Mouse (Mus musculus) heart, adult 2 months (tissue): ENCODE results near the gene Scfd2. TPM values are rescaled to one million over a fixed set of nuclear protein-coding genes. Genes with fewer than 3 reads are reported as not detected.

Source experiments
- DNase-seq, 2 experiments: peaks; one replicate each; pipeline ENCODE4 v3.0.0; 2021
- H3K27ac ChIP-seq: fragments of 200-600 bp; 2 replicates; pipeline ENCODE4 v1.8.1; 2022
- H3K27me3 ChIP-seq: fragments of 200-500 bp; 2 replicates; pipeline ENCODE4 v1.6.1; 2012; ENCODE audit warnings: mild to moderate bottlenecking, low read length, inconsistent platforms, mixed read lengths; ENCODE audit not compliant: control insufficient read depth, insufficient read depth
- H3K36me3 ChIP-seq: fragments of 200-500 bp; 2 replicates; pipeline ENCODE4 v1.6.1; 2012; ENCODE audit warnings: low read length, inconsistent platforms; ENCODE audit not compliant: control insufficient read depth, insufficient read depth
- H3K4me1 ChIP-seq: fragments of 200-500 bp; 2 replicates; pipeline ENCODE4 v1.6.1; 2011; ENCODE audit warnings: low read length; ENCODE audit not compliant: control insufficient read depth, insufficient read depth
- H3K4me3 ChIP-seq: fragments of 200-600 bp; 2 replicates; pipeline ENCODE4 v1.8.1; 2022
- H3K79me2 ChIP-seq: fragments of 200-500 bp; replicated peaks from 2 replicates; pipeline ENCODE4 v1.6.1; 2012; ENCODE audit warnings: mild to moderate bottlenecking, inconsistent platforms, low read length, moderate library complexity, mixed read lengths; ENCODE audit not compliant: control insufficient read depth, insufficient read depth
- H3K9ac ChIP-seq: fragments of 200-500 bp; 2 replicates; pipeline ENCODE4 v1.6.1; 2012; ENCODE audit warnings: low read depth, mild to moderate bottlenecking, control low read depth, inconsistent platforms, low read length, mixed read lengths
- CTCF ChIP-seq: fragments of 200-600 bp; IDR thresholded peaks from 2 replicates; pipeline ENCODE4 v1.8.1; 2022; ENCODE audit warnings: antibody characterized with exemption, mild to moderate bottlenecking, moderate library complexity
- EP300 ChIP-seq: fragments of 200-500 bp; IDR thresholded peaks from 2 replicates; pipeline ENCODE4 v1.6.1; 2011; ENCODE audit warnings: low read depth, low read length, control low read depth; ENCODE audit not compliant: insufficient read depth
- POLR2A ChIP-seq: fragments of 200-500 bp; IDR thresholded peaks from 2 replicates; pipeline ENCODE4 v1.6.1; 2011; ENCODE audit warnings: mild to moderate bottlenecking, low read depth, low read length, control low read depth; ENCODE audit not compliant: insufficient read depth
- WGBS: fragments of 180-500 bp; shearing (Covaris S2); methylation state at CpG from one replicate; pipeline ENCODE4 v1.1.7; 2018; 5-methylcytosine and 5-hydroxymethylcytosine counted together
- intact Hi-C: fragments of 180-260 bp; cut with DNase I; formaldehyde crosslinking; loops from one replicate; pipeline ENCODE4 v1.15.1; 2025
- polyA plus RNA-seq: library from polyadenylated mRNA; depleted of rRNA; stranded (reverse); fragments of >200 nt; gene quantifications from 2 replicates; pipeline ENCODE4 v1.2.3, GENCODE M21; 2012
- total RNA-seq, 2 experiments: library from RNA; stranded (reverse); gene quantifications; 2 replicates each; pipeline ENCODE4 v1.2.3; 2021

The Scfd2 gene
- total and polyA plus RNA-seq, 3 experiments, result 9.1 to 13.9 (median 11.9) TPM

- Histone ChIP-seq H3K27ac (peak overlapping the region; percentile 78), H3K36me3 (peaks cover 2% of the 10 kb centered on the region; the same call in 1 of the 2 replicates), H3K9ac (no peak overlapping the region), H3K27me3 (no peaks in the 10 kb centered on the region), H3K4me3 (no peak overlapping the region), H3K4me1 (peaks cover 7% of the 10 kb centered on the region), H3K79me2 (no peaks in the 10 kb centered on the region)
- WGBS, result 56% methylated on average over 5 of the region's 5 CpGs
- intact Hi-C loops, result no loop called here
- TF ChIP-seq POLR2A (no peak), EP300 (no peak), CTCF (no peak)
- no peak for DNase-seq
These were observed 230.6 kb downstream of the Scfd2 start for GRCm38 (mm10) chr5:74300931-74301330.

GRCm38 (mm10) chr5:74300140-74300539 lies 231.4 kb downstream of the Scfd2 start:
- TF ChIP-seq POLR2A (no peak), EP300 (0 out of 2 replicates have a peak, but pooled peaks have one; percentile 50)
- peak; percentile 41 to 70 for DNase-seq
- peaks cover 7% of the 10 kb centered on the region for H3K4me1 ChIP-seq
- H3K27ac ChIP-seq, result peak overlapping the region; percentile 78
- intact Hi-C loops, result no loop called here
- H3K79me2 ChIP-seq, result no peaks in the 10 kb centered on the region
- no peaks in the 10 kb centered on the region for H3K27me3 ChIP-seq
- 22% methylated on average over 4 of the region's 4 CpGs for WGBS
- peaks cover 2% of the 10 kb centered on the region; the same call in 1 of the 2 replicates for H3K36me3 ChIP-seq
- no peak overlapping the region for H3K9ac ChIP-seq
- no peak overlapping the region for H3K4me3 ChIP-seq

- intact Hi-C loops, result no loop called here
- Histone ChIP-seq H3K36me3 (peaks cover 2% of the 10 kb centered on the region; the same call in 1 of the 2 replicates), H3K27ac (no peak overlapping the region), H3K27me3 (no peaks in the 10 kb centered on the region), H3K4me1 (peaks cover 6% of the 10 kb centered on the region), H3K4me3 (no peak overlapping the region), H3K79me2 (no peaks in the 10 kb centered on the region), H3K9ac (no peak overlapping the region)
- TF ChIP-seq CTCF (peak; percentile 28), POLR2A (no peak), EP300 (no peak)
- DNase-seq, result no peak
- 93% methylated on average over 5 of the region's 5 CpGs for WGBS
These were observed 234.4 kb downstream of the Scfd2 start for GRCm38 (mm10) chr5:74297113-74297512.

GRCm38 (mm10) chr5:74296096-74296495 lies 235.5 kb downstream of the Scfd2 start:
- TF ChIP-seq POLR2A (no peak), EP300 (no peak), CTCF (no peak)
- 64% methylated on average over 5 of the region's 5 CpGs for WGBS
- intact Hi-C loops, result no loop called here

GRCm38 (mm10) chr5:74293513-74293912 lies 238.0 kb downstream of the Scfd2 start:
- Histone ChIP-seq H3K4me3 (no peak overlapping the region), H3K27me3 (no peaks in the 10 kb centered on the region), H3K36me3 (no peaks in the 10 kb centered on the region), H3K27ac (no peak overlapping the region), H3K9ac (no peak overlapping the region), H3K4me1 (peaks cover 1% of the 10 kb centered on the region; the same call in 1 of the 2 replicates), H3K79me2 (no peaks in the 10 kb centered on the region)
- intact Hi-C loops, result no loop called here
- no peak for DNase-seq
- 81% methylated on average over 5 of the region's 5 CpGs for WGBS
- TF ChIP-seq EP300 (no peak), POLR2A (no peak), CTCF (no peak)

More at GRCm38 (mm10) chr5:74296096-74296495, 235.5 kb downstream of the Scfd2 start:
- Histone ChIP-seq H3K36me3 (peaks cover 2% of the 10 kb centered on the region; the same call in 1 of the 2 replicates), H3K27me3 (no peaks in the 10 kb centered on the region), H3K4me1 (peaks cover 4% of the 10 kb centered on the region; the same call in 1 of the 2 replicates), H3K4me3 (no peak overlapping the region), H3K79me2 (no peaks in the 10 kb centered on the region), H3K27ac (no peak overlapping the region), H3K9ac (no peak overlapping the region)
- no peak for DNase-seq

- H3K27me3 ChIP-seq, result no peaks in the 10 kb centered on the region
- intact Hi-C loops, result no loop called here
- no peak for DNase-seq
- H3K4me1 ChIP-seq, result peaks cover 1% of the 10 kb centered on the region; the same call in 1 of the 2 replicates
- H3K27ac ChIP-seq, result no peak overlapping the region
- H3K36me3 ChIP-seq, result no peaks in the 10 kb centered on the region
- H3K4me3 ChIP-seq, result no peak overlapping the region
- TF ChIP-seq EP300 (no peak), CTCF (peak; percentile 38)
- 87% methylated on average over 2 of the region's 2 CpGs for WGBS
- H3K9ac ChIP-seq, result no peak overlapping the region
- no peaks in the 10 kb centered on the region for H3K79me2 ChIP-seq
These were observed 239.5 kb downstream of the Scfd2 start for GRCm38 (mm10) chr5:74292050-74292449.
